In the genomic region with DNA sequence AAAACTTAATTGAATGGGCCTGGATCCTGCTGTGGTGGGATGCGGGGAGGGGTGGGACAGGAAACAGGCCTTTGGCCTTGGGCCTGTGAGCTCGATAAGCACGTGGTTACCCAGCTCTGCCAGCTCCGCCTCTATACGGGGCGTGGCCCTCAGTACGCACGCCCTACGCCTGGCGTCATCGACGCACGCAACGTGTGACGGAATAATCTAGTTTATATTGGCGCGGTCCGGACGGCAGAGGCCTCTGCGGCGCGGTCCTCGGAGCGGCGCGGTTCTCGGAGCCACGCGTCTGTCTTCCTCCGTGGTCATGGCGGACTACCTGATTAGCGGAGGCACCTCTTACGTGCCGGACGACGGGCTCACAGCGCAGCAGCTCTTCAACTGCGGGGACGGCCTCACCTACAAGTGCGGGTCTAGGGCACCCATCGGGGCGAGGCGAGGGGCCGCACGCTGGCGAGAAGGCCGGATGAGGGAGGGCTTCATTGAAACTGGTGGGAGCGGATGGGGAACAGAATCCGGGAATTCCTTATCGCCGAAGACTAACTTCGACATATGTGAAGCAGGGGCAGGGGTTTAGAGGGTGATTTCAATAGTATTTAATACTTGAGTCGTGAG, we compare ENCODE assay signal across 8 mouse cellular contexts. TPM values are rescaled to one million over a fixed set of nuclear protein-coding genes. Genes with fewer than 3 reads are reported as not detected.
DNase-seq lines count a peak whose midpoint lies in the region; ATAC-seq lines count a peak whose summit lies in the region.

Impdh2 (plus strand) TSS at position 60 of the 615 bp plus-strand sequence.

- peak within 1 kb of the TSS; percentile 54; the same call in 1 of the 2 replicates for H3K27ac ChIP-seq in hindbrain, embryonic 11.5 days (ENCODE audit: low read depth, low read length)

- H3K4me2 ChIP-seq in hindbrain, embryonic 11.5 days (replicated peaks; ENCODE audit: low read depth, low read length), result peak within 1 kb of the TSS; percentile 62

- under 1% methylated on average over 50 of the region's 53 CpGs for WGBS in hindbrain, embryonic 11.5 days

- H3K9ac ChIP-seq in hindbrain, embryonic 11.5 days (ENCODE audit: low read depth, low read length), result peak within 1 kb of the TSS; percentile 68

- peak within 1 kb of the TSS; percentile 43 for H3K4me3 ChIP-seq in hindbrain, embryonic 11.5 days (ENCODE audit: low read depth, low read length)

- peaks cover 24% of the 10 kb centered on the region for H3K36me3 ChIP-seq in hindbrain, embryonic 11.5 days (ENCODE audit: control insufficient read depth, insufficient read depth, low read length)

- H3K27me3 ChIP-seq in hindbrain, embryonic 11.5 days (ENCODE audit: control insufficient read depth, insufficient read depth, low read length), result no peaks in the 10 kb centered on the region

- H3K9me3 ChIP-seq in hindbrain, embryonic 11.5 days (ENCODE audit: control insufficient read depth, low read length), result no peaks in the 10 kb centered on the region

- no peaks in the 10 kb centered on the region for H3K4me1 ChIP-seq in hindbrain, embryonic 11.5 days (replicated peaks; ENCODE audit: control insufficient read depth, insufficient read depth, low read length)

- peak; percentile 99 for ATAC-seq in hindbrain, embryonic 11.5 days (ENCODE audit: low FRiP score)

- DNase-seq in Muller cell, postnatal 12 days (ENCODE audit: inconsistent ontology term), result peak; percentile 93
- peak; percentile 94 for DNase-seq in cerebellum, adult 9-11 months
- peak; percentile 92 to 96 for DNase-seq in frontal cortex, adult 2 months (ENCODE audit: extremely low spot score in 1 of 2, low spot score in 1 of 2)
- DNase-seq in hindbrain, embryonic 11.5 days (ENCODE audit: low spot score), result peak; percentile 99
- DNase-seq in layer of hippocampus, postnatal 10 days (ENCODE audit: low spot score in 2 of 2), result peak; percentile 91 to 94
- peak; percentile 98 for DNase-seq in lung, postnatal 10 days
- peak; percentile 94 for DNase-seq in ovary, postnatal 36 days (ENCODE audit: low spot score)
- peak; percentile 94 for DNase-seq in thymus, postnatal 25 days

RNA-seq across cellular contexts. Expression of gene Impdh2, which starts in this region (rescaled TPM):
- polyA plus RNA-seq in frontal cortex, adult 2 months (2012; rRNA removed), result 72.2 and 74.4 TPM in 2 replicates
- polyA plus RNA-seq in hindbrain, embryonic 11.5 days (2014; fragmentation: Nextera tagmentation; extraction: Ambion mirVana), result 163 and 169 TPM in 2 replicates
- total RNA-seq in layer of hippocampus, postnatal 10 days (2021), result 10 to 100 TPM; 78.2 to 83.9 TPM

Comparison
In these comparisons a context has a peak if more than half of its experiments do, and no peak if none do; other contexts are left out.
1. Peak in every context shown above with its lines: DNase-seq, ATAC-seq, H3K4me3 ChIP-seq and H3K27ac ChIP-seq.